Comparison of ENCODE assay signal across 8 mouse cellular contexts in the genomic region with DNA sequence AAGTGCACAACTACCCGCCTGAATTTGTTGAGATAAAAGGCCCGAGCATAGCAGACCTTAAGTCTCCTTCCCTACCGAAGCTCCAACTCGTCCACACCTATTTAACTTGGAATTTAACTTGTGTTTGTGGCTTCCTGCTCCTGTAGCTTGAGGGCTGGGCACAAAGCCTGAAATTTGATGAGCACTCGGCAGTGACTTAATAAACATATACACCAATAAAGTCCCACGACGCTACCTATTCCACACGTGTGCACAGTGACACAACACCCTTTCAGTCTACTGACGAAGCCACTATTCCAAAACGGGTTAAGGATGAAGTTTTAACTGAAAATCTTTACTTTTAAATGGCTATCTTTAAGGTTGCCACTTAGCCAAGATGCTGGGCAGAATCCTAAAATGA. TPM values are rescaled to one million over a fixed set of nuclear protein-coding genes. Genes with fewer than 3 reads are reported as not detected.
DNase-seq lines count a peak whose midpoint lies in the region; ATAC-seq and TF ChIP-seq lines count a peak whose summit lies in the region.

No protein-coding gene starts in this region.

- peaks cover 2% of the 10 kb centered on the region; the same call in 1 of the 2 replicates for H3K4me1 ChIP-seq in lung, postnatal 0 days (ENCODE audit: insufficient read depth, low read depth, low read length)
- peaks cover 14% of the 10 kb centered on the region for H3K4me1 ChIP-seq in embryonic facial prominence, embryonic 15.5 days
- peaks cover 10% of the 10 kb centered on the region for H3K4me1 ChIP-seq in limb, embryonic 12.5 days (replicated peaks)
- H3K4me1 ChIP-seq in small intestine, adult 2 months (ENCODE audit: control insufficient read depth, insufficient read depth, insufficient read length, low read length): no peaks in the 10 kb centered on the region

- no peak for TF ChIP-seq EP300 in lung, postnatal 0 days (IDR thresholded peaks at IDR 0.05)

- H3K9ac ChIP-seq in lung, postnatal 0 days (replicated peaks; ENCODE audit: low read depth): peak overlapping the region; percentile 66
- peak overlapping the region; percentile 54 for H3K9ac ChIP-seq in embryonic facial prominence, embryonic 15.5 days
- peak overlapping the region; percentile 60 for H3K9ac ChIP-seq in limb, embryonic 12.5 days (replicated peaks)

- 0 out of 2 replicates have a peak, but pooled peaks cover 8% of the 10 kb centered on the region for H3K36me3 ChIP-seq in lung, postnatal 0 days (ENCODE audit: insufficient read depth, low read length)
- peaks cover 35% of the 10 kb centered on the region for H3K36me3 ChIP-seq in embryonic facial prominence, embryonic 15.5 days
- peaks cover 36% of the 10 kb centered on the region for H3K36me3 ChIP-seq in limb, embryonic 12.5 days
- peaks cover 11% of the 10 kb centered on the region for H3K36me3 ChIP-seq in small intestine, adult 2 months (ENCODE audit: control insufficient read depth, insufficient read depth, low read length)

- no peak for TF ChIP-seq CTCF in lung, postnatal 0 days (IDR thresholded peaks at IDR 0.05)
- no peak for TF ChIP-seq CTCF in small intestine, adult 2 months (IDR thresholded peaks at IDR 0.05; ENCODE audit: extremely low read depth, insufficient read length, insufficient replicate concordance, low read depth, low read length)

- H3K9me3 ChIP-seq in lung, postnatal 0 days (ENCODE audit: low read length): no peaks in the 10 kb centered on the region
- no peaks in the 10 kb centered on the region for H3K9me3 ChIP-seq in embryonic facial prominence, embryonic 15.5 days (replicated peaks)
- no peaks in the 10 kb centered on the region for H3K9me3 ChIP-seq in limb, embryonic 12.5 days

- ATAC-seq in lung, postnatal 0 days: no peak
- ATAC-seq in embryonic facial prominence, embryonic 15.5 days (ENCODE audit: insufficient number of reproducible peaks, low FRiP score, low TSS enrichment, low read depth): no peak
- ATAC-seq in limb, embryonic 12.5 days (ENCODE audit: insufficient number of reproducible peaks, insufficient read depth, low FRiP score, low TSS enrichment, low read depth): no peak

- TF ChIP-seq POLR2A in small intestine, adult 2 months (IDR thresholded peaks at IDR 0.05; ENCODE audit: low read depth, low read length): no peak

- under 1% methylated on average over 10 of the region's 10 CpGs for WGBS in lung, postnatal 0 days
- WGBS in embryonic facial prominence, embryonic 15.5 days: 2% methylated on average over 10 of the region's 10 CpGs
- 7% methylated on average over 10 of the region's 10 CpGs for WGBS in limb, embryonic 12.5 days
- WGBS in small intestine, adult 2 months: 1% methylated on average over 10 of the region's 10 CpGs

- 0 out of 2 replicates have a peak overlapping the region, but pooled peaks have one; percentile 39 for H3K27ac ChIP-seq in lung, postnatal 0 days (ENCODE audit: low read length)
- peak overlapping the region; percentile 76; the same call in 1 of the 2 replicates for H3K27ac ChIP-seq in embryonic facial prominence, embryonic 15.5 days (replicated peaks)
- peak overlapping the region; percentile 64; the same call in 1 of the 2 replicates for H3K27ac ChIP-seq in limb, embryonic 12.5 days
- H3K27ac ChIP-seq in small intestine, adult 2 months (ENCODE audit: insufficient read depth, low read depth, low read length): no peak overlapping the region

- no peaks in the 10 kb centered on the region for H3K27me3 ChIP-seq in lung, postnatal 0 days (replicated peaks; ENCODE audit: insufficient read depth, low read length)
- no peaks in the 10 kb centered on the region for H3K27me3 ChIP-seq in embryonic facial prominence, embryonic 15.5 days
- no peaks in the 10 kb centered on the region for H3K27me3 ChIP-seq in limb, embryonic 12.5 days
- H3K27me3 ChIP-seq in small intestine, adult 2 months (ENCODE audit: control insufficient read depth, insufficient read depth, low read length): no peaks in the 10 kb centered on the region

- no peak for DNase-seq in lung, postnatal 0 days (ENCODE audit: low spot score)
- DNase-seq in lung, postnatal 10 days: no peak
- no peak for DNase-seq in layer of hippocampus, adult 9-10 months (ENCODE audit: low spot score)
- DNase-seq in cerebellum, adult 8-10 months: no peak
- no peak for DNase-seq in kidney, postnatal 36 days

- H3K4me2 ChIP-seq in lung, postnatal 0 days (replicated peaks; ENCODE audit: low read depth, low read length): peak overlapping the region; percentile 88
- peak overlapping the region; percentile 89 for H3K4me2 ChIP-seq in embryonic facial prominence, embryonic 15.5 days (replicated peaks)
- H3K4me2 ChIP-seq in limb, embryonic 12.5 days: peak overlapping the region; percentile 91

- peak overlapping the region; percentile 66 for H3K4me3 ChIP-seq in lung, postnatal 0 days (ENCODE audit: low read depth, low read length)
- H3K4me3 ChIP-seq in embryonic facial prominence, embryonic 15.5 days (replicated peaks): peak overlapping the region; percentile 78
- H3K4me3 ChIP-seq in limb, embryonic 12.5 days (replicated peaks): peak overlapping the region; percentile 72
- peak overlapping the region; percentile 76 for H3K4me3 ChIP-seq in small intestine, adult 2 months (ENCODE audit: low read depth, low read length)

RNA-seq across cellular contexts. Expression of a gene that starts 0.7 kb away (rescaled TPM):
- 6.7 and 7.2 TPM in 2 replicates for polyA plus RNA-seq in lung, postnatal 0 days (2015; fragmentation: Nextera tagmentation; extraction: Ambion mirVana)
- 23.4 and 25.4 TPM in 2 replicates for polyA plus RNA-seq in embryonic facial prominence, embryonic 15.5 days (2015; fragmentation: Nextera tagmentation; extraction: Ambion mirVana)
- polyA plus RNA-seq in limb, embryonic 12.5 days (2016; fragmentation: Nextera tagmentation; extraction: Ambion mirVana): 32.6 and 32.8 TPM in 2 replicates
- polyA plus RNA-seq in small intestine, adult 2 months (2012; rRNA removed): 1.4 and 3.0 TPM in 2 replicates

RNA-seq across cellular contexts. Expression of a gene that starts 22.7 kb away (rescaled TPM):
- 45.1 and 50.6 TPM in 2 replicates for polyA plus RNA-seq in lung, postnatal 0 days (2015; fragmentation: Nextera tagmentation; extraction: Ambion mirVana)
- polyA plus RNA-seq in embryonic facial prominence, embryonic 15.5 days (2015; fragmentation: Nextera tagmentation; extraction: Ambion mirVana): 76.2 and 82.9 TPM in 2 replicates
- polyA plus RNA-seq in limb, embryonic 12.5 days (2016; fragmentation: Nextera tagmentation; extraction: Ambion mirVana): 71.8 and 77.6 TPM in 2 replicates
- polyA plus RNA-seq in small intestine, adult 2 months (2012; rRNA removed): 2.8 and 6.6 TPM in 2 replicates
